Mouse (Mus musculus) midbrain, embryonic 13.5 days (tissue): ENCODE measurements around the gene Cd163l1. TPM values are rescaled to one million over a fixed set of nuclear protein-coding genes. Genes with fewer than 3 reads are reported as not detected.

ENCODE experiments used
- ATAC-seq: fragments of 200-750 bp; cut with Nextera tagmentation; 2 replicates; pipeline ENCODE4 v1.8.0; 2017; ENCODE audit warnings: mild to moderate bottlenecking, moderate TSS enrichment, moderate library complexity
- H3K27ac ChIP-seq: fragments of 300-500 bp; sonication (generic); 2 replicates; pipeline ENCODE4 v1.5.1; 2015; ENCODE audit warnings: inconsistent platforms, mild to moderate bottlenecking, moderate library complexity
- H3K27me3 ChIP-seq: fragments of 300-500 bp; sonication (generic); 2 replicates; pipeline ENCODE4 v1.6.1; 2015; ENCODE audit warnings: mild to moderate bottlenecking, inconsistent platforms
- H3K36me3 ChIP-seq: fragments of 300-500 bp; sonication (generic); 2 replicates; pipeline ENCODE4 v1.6.1; 2015; ENCODE audit warnings: mild to moderate bottlenecking, inconsistent platforms
- H3K4me1 ChIP-seq: fragments of 300-500 bp; sonication (generic); replicated peaks from 2 replicates; pipeline ENCODE4 v1.6.1; 2015; ENCODE audit warnings: inconsistent platforms
- H3K4me2 ChIP-seq: fragments of 300-500 bp; sonication (generic); replicated peaks from 2 replicates; pipeline ENCODE4 v1.6.1; 2015; ENCODE audit warnings: moderate library complexity, mild to moderate bottlenecking, inconsistent platforms
- H3K4me3 ChIP-seq: fragments of 300-500 bp; sonication (generic); replicated peaks from 2 replicates; pipeline ENCODE4 v1.5.1; 2015; ENCODE audit warnings: mild to moderate bottlenecking, inconsistent platforms
- H3K9ac ChIP-seq: fragments of 300-500 bp; sonication (generic); replicated peaks from 2 replicates; pipeline ENCODE4 v1.6.1; 2015; ENCODE audit warnings: mild to moderate bottlenecking, inconsistent platforms
- H3K9me3 ChIP-seq: fragments of 300-500 bp; sonication (generic); 2 replicates; pipeline ENCODE4 v1.6.1; 2016; ENCODE audit warnings: mild to moderate bottlenecking, inconsistent platforms
- WGBS: fragments of 180-500 bp; shearing (Covaris S2); methylation state at CpG from one replicate; pipeline ENCODE4 v1.1.7; 2015; 5-methylcytosine and 5-hydroxymethylcytosine counted together
- polyA plus RNA-seq: library from polyadenylated mRNA; unstranded; fragments of >200 nt; fragmentation: Nextera tagmentation; extraction: Ambion mirVana; gene quantifications from 2 replicates; pipeline ENCODE4 v1.2.1, GENCODE M21; 2015

Cd163l1 gene
- polyA plus RNA-seq = 0.05 TPM in 1 of 2 replicates, not detected in the other

DNA sequence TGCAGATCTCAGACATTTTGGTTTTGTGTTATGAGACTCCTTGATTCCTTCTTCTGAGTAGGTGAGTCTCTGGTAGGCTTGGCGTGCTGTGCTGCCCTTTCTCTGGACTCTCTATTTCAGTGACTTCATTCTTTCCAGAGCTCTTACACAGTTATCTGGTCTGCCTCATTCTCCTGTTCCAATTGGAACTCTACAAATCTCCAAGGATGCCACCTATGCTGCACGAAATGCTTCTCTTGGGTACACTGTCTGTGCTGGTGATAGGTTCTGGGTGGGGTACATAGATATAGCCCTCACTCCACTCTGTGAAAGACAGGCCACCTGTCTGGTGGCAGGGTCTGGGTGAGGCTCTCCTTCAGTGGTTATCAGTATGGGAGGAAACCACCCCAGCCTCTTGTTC, at the start of gene Cd163l1:
Gene Cd163l1 (plus strand): TSS at position 301 of the 400 bp plus-strand sequence.
- no peaks in the 10 kb centered on the region for H3K4me1 ChIP-seq
- no peaks in the 10 kb centered on the region for H3K36me3 ChIP-seq
- H3K4me3 ChIP-seq = no peak within 1 kb of the TSS
- no peak within 1 kb of the TSS for H3K27ac ChIP-seq
- no peak within 1 kb of the TSS for H3K9ac ChIP-seq
- no peak for ATAC-seq
- no peaks in the 10 kb centered on the region for H3K27me3 ChIP-seq
- WGBS = 87% methylated on average over 2 of the region's 2 CpGs
- no peaks in the 10 kb centered on the region for H3K9me3 ChIP-seq
- H3K4me2 ChIP-seq = no peak within 1 kb of the TSS

DNA sequence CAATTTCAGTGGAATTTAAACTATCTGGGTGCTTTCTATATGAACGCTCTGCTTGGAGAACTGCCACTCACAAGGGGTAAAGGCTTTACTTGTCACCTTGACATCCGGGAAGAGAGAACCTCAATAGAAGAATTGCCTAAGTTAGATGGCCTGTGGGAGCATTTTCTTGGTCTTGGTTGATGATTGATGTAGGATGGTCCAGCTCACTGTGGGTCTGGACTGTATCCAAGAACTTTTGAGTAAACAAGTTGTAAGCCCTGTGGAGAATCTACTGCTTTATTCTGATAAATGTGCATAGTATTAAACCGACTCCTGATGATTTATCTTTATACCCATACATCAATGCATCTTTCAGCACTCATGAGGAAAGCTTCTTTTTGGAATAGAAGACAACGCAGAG, 48.7 kb upstream of the Cd163l1 start:
- Histone ChIP-seq H3K36me3 (no peaks in the 10 kb centered on the region), H3K27me3 (no peaks in the 10 kb centered on the region), H3K4me2 (no peak overlapping the region), H3K4me1 (no peaks in the 10 kb centered on the region), H3K4me3 (no peak overlapping the region), H3K27ac (no peak overlapping the region), H3K9ac (no peak overlapping the region), H3K9me3 (no peaks in the 10 kb centered on the region)
- ATAC-seq = no peak
- 86% methylated on average over 4 of the region's 4 CpGs for WGBS

DNA sequence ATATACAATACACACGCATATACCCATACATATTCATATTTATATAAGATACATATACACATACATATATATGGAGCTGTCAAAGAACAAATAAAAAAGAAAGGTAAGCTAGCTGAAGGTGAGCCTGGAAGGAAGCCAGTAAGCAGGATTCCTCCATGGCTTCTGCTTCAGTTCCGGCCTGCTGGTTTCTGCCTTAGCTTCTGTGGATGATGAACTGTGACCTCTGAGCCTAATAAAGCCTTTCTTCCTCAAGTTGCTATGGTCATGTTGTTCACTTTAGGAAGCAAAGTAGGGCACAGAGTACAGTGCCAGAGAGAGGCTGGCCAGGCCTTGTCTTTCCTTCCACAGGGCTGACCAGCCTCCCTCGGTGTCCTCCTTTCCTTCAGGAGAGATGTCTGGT, 47.2 kb upstream of the Cd163l1 start:
- 92% methylated on average over 3 of the region's 3 CpGs for WGBS
- no peak overlapping the region for H3K4me2 ChIP-seq
- no peak overlapping the region for H3K4me3 ChIP-seq
- H3K27me3 ChIP-seq = no peaks in the 10 kb centered on the region
- no peaks in the 10 kb centered on the region for H3K36me3 ChIP-seq
- H3K27ac ChIP-seq = no peak overlapping the region
- no peaks in the 10 kb centered on the region for H3K9me3 ChIP-seq
- H3K4me1 ChIP-seq = no peaks in the 10 kb centered on the region
- ATAC-seq = no peak
- no peak overlapping the region for H3K9ac ChIP-seq

- H3K36me3 ChIP-seq = no peaks in the 10 kb centered on the region
These were observed 45.1 kb upstream of the Cd163l1 start, which contains the start of gene Olfr523 for GRCm38 (mm10) chr7:140172936-140173335. Gene Olfr523 (plus strand): TSS chr7:140173217.

GRCm38 (mm10) chr7:140179176-140179575, 38.9 kb upstream of the Cd163l1 start:
- Histone ChIP-seq H3K4me3 (no peak overlapping the region), H3K36me3 (no peaks in the 10 kb centered on the region), H3K9me3 (no peaks in the 10 kb centered on the region), H3K27me3 (0 out of 2 replicates have a peak, but pooled peaks cover 3% of the 10 kb centered on the region), H3K4me2 (no peak overlapping the region), H3K27ac (no peak overlapping the region), H3K4me1 (no peaks in the 10 kb centered on the region), H3K9ac (no peak overlapping the region)
- 91% methylated on average over 2 of the region's 2 CpGs for WGBS
- ATAC-seq = no peak

More at GRCm38 (mm10) chr7:140172936-140173335, 45.1 kb upstream of the Cd163l1 start, which contains the start of gene Olfr523:
- H3K9ac ChIP-seq = no peak within 1 kb of the TSS
- ATAC-seq = no peak
- WGBS = 44% methylated on average over 1 of the region's 1 CpGs
- no peak within 1 kb of the TSS for H3K27ac ChIP-seq
- H3K27me3 ChIP-seq = 0 out of 2 replicates have a peak, but pooled peaks cover 3% of the 10 kb centered on the region
- H3K4me3 ChIP-seq = no peak within 1 kb of the TSS
- H3K4me1 ChIP-seq = no peaks in the 10 kb centered on the region
- H3K9me3 ChIP-seq = no peaks in the 10 kb centered on the region
- H3K4me2 ChIP-seq = no peak within 1 kb of the TSS

DNA sequence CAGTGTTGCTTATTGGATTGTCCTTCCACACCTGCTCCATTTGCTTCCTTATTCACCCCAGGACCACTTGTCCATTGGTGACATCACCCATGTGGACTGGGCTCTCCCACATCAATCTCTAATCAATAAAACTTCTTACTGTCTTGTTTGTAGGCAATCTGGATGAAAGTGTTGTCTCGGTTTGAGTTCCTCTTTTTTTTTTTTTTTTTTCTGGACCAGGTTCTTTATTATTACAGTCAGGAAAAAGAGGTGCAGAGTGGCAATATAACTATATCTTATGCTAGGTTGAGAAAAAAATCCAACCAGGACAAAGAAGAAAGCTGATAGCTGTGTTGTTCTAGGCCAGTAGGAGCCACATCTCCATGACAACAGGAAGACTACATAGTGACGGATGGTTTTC, 37.4 kb upstream of the Cd163l1 start:
- 77% methylated on average over 2 of the region's 2 CpGs for WGBS
- H3K27ac ChIP-seq = no peak overlapping the region
- H3K4me1 ChIP-seq = no peaks in the 10 kb centered on the region
- 0 out of 2 replicates have a peak, but pooled peaks cover 3% of the 10 kb centered on the region for H3K27me3 ChIP-seq
- no peak overlapping the region for H3K9ac ChIP-seq
- no peak for ATAC-seq
- H3K4me2 ChIP-seq = no peak overlapping the region
- H3K9me3 ChIP-seq = no peaks in the 10 kb centered on the region
- H3K4me3 ChIP-seq = no peak overlapping the region
- H3K36me3 ChIP-seq = no peaks in the 10 kb centered on the region

- WGBS = 88% methylated on average over 4 of the region's 4 CpGs
- no peak for ATAC-seq
- Histone ChIP-seq H3K27ac (no peak overlapping the region), H3K9me3 (no peaks in the 10 kb centered on the region), H3K9ac (no peak overlapping the region), H3K36me3 (no peaks in the 10 kb centered on the region), H3K27me3 (no peaks in the 10 kb centered on the region), H3K4me3 (no peak overlapping the region), H3K4me2 (no peak overlapping the region), H3K4me1 (no peaks in the 10 kb centered on the region)
These were observed 33.9 kb upstream of the Cd163l1 start for GRCm38 (mm10) chr7:140184206-140184605.

DNA sequence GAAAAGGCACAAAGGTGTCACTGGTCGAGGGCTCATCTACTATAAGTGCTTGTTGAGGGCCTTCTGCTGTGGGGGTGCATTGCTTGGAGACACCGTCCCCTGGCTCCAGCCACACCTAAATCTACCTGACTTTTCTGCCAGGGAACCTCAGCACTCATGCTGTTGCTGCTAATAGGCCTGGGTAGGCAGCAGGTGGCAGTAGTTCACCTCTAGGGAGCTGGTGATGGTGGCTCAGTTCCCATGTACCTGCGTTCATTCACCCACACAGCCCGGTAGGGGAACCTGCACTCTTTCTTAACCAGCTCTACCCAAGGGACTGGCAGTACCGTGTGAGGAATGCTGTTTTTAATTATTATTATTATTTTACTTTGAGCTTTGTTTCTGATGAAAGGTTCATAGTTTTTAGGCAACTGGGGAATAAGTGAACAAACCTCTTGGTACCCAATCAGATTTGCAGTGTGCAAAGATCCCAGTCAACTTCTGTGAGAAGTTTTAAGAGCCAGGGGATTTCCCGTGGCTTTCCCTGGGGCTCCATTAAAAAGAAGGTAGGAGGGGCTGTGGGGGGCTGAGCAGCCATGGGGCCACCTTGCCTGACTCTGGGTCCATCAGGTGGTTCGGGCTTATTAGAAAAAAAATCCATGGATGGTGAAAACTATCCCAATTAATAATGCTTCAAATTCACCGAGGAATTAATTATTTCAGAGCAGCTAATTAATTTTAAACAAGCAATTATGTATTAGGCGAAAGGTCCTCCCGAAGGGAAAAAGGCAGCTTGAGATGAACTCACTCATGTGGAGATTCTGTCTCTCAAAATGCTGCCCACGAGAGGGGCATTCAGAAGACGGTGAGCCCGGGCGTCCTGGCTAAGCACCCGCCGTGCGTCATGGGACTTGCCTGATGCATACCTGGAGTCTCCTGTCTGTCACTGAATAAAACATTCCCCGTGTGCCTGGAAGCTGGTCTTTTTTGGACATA, 31.1 kb upstream of the Cd163l1 start:
- H3K4me2 ChIP-seq = no peak overlapping the region
- H3K9ac ChIP-seq = no peak overlapping the region
- no peaks in the 10 kb centered on the region for H3K9me3 ChIP-seq
- no peak overlapping the region for H3K4me3 ChIP-seq
- no peak overlapping the region for H3K27ac ChIP-seq
- no peaks in the 10 kb centered on the region for H3K4me1 ChIP-seq
- 63% methylated on average over 18 of the region's 18 CpGs for WGBS
- H3K36me3 ChIP-seq = no peaks in the 10 kb centered on the region
- H3K27me3 ChIP-seq = no peaks in the 10 kb centered on the region
- no peak for ATAC-seq

- Histone ChIP-seq H3K4me1 (no peaks in the 10 kb centered on the region), H3K9ac (no peak overlapping the region), H3K4me2 (no peak overlapping the region), H3K27me3 (no peaks in the 10 kb centered on the region), H3K4me3 (no peak overlapping the region), H3K36me3 (no peaks in the 10 kb centered on the region), H3K27ac (no peak overlapping the region), H3K9me3 (no peaks in the 10 kb centered on the region)
- WGBS = 83% methylated on average over 7 of the region's 7 CpGs
- ATAC-seq = no peak
These were observed 30.2 kb upstream of the Cd163l1 start for GRCm38 (mm10) chr7:140187721-140188390.

GRCm38 (mm10) chr7:140188391-140189328, 29.4 kb upstream of the Cd163l1 start:
- no peak for ATAC-seq
- Histone ChIP-seq H3K9me3 (no peaks in the 10 kb centered on the region), H3K4me1 (no peaks in the 10 kb centered on the region), H3K9ac (no peak overlapping the region), H3K36me3 (no peaks in the 10 kb centered on the region), H3K4me2 (no peak overlapping the region), H3K4me3 (no peak overlapping the region), H3K27me3 (no peaks in the 10 kb centered on the region), H3K27ac (no peak overlapping the region)
- WGBS = 65% methylated on average over 4 of the region's 4 CpGs

DNA sequence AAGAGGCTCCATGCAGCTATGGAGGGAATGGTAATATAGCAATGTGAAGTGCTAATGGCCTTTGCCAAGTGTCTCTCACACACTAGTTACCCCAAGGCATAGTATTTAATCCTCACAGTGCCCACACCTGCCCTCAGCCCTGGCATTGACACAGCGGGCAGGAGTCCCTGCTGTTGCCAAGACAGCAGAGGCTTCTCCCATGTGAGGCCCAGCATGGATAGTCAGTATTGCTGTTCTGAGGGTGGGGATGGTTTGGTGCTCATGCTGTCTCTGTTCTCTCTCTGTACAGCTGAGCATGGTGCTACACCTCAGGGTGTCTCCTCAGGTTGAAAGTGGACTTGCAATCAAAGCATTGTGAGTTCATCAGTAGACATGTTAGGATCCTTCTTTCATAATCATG, 27.6 kb upstream of the Cd163l1 start:
- H3K4me2 ChIP-seq = no peak overlapping the region
- no peak overlapping the region for H3K9ac ChIP-seq
- no peak overlapping the region for H3K4me3 ChIP-seq
- no peaks in the 10 kb centered on the region for H3K9me3 ChIP-seq
- WGBS = 86% methylated on average over 1 of the region's 1 CpGs
- ATAC-seq = no peak
- no peak overlapping the region for H3K27ac ChIP-seq
- no peaks in the 10 kb centered on the region for H3K36me3 ChIP-seq
- H3K27me3 ChIP-seq = no peaks in the 10 kb centered on the region
- no peaks in the 10 kb centered on the region for H3K4me1 ChIP-seq
